Mouse (Mus musculus): Measurements from ENCODE around the gene Sipa1l2. TPM values are rescaled to one million over a fixed set of nuclear protein-coding genes. Genes with fewer than 3 reads are reported as not detected.

Sipa1l2 gene
- polyA plus RNA-seq, 1 experiment from 2014 or later = 17.9 TPM

GRCm38 (mm10) chr8:125389756-125390505 is 179.7 kb downstream of the Sipa1l2 start:
- no peaks in the 10 kb centered on the region for H3K9me3 ChIP-seq
- H3K27me3 ChIP-seq = no peaks in the 10 kb centered on the region
- H3K4me3 ChIP-seq = no peak overlapping the region
- no peak overlapping the region for H3K27ac ChIP-seq
- no peak overlapping the region for H3K9ac ChIP-seq
- 70% methylated on average over 13 of the region's 13 CpGs for WGBS
- H3K36me3 ChIP-seq = no peaks in the 10 kb centered on the region
- no peak for ATAC-seq (ENCODE audit: insufficient number of reproducible peaks, insufficient read depth, low FRiP score, low TSS enrichment, low read depth)
- H3K4me1 ChIP-seq = peaks cover 45% of the 10 kb centered on the region
- no peak overlapping the region for H3K4me2 ChIP-seq

GRCm38 (mm10) chr8:125389280-125389679 is 180.3 kb downstream of the Sipa1l2 start:
- Histone ChIP-seq H3K36me3 (no peaks in the 10 kb centered on the region), H3K9ac (no peak overlapping the region), H3K27ac (no peak overlapping the region), H3K9me3 (no peaks in the 10 kb centered on the region), H3K4me3 (no peak overlapping the region), H3K4me1 (peaks cover 46% of the 10 kb centered on the region), H3K27me3 (no peaks in the 10 kb centered on the region), H3K4me2 (no peak overlapping the region)
- no peak for ATAC-seq (ENCODE audit: insufficient number of reproducible peaks, insufficient read depth, low FRiP score, low TSS enrichment, low read depth)
- 80% methylated on average over 5 of the region's 5 CpGs for WGBS

- Histone ChIP-seq H3K27me3 (no peaks in the 10 kb centered on the region), H3K27ac (no peak overlapping the region), H3K36me3 (no peaks in the 10 kb centered on the region), H3K9ac (no peak overlapping the region), H3K4me3 (no peak overlapping the region), H3K4me1 (peaks cover 46% of the 10 kb centered on the region), H3K9me3 (no peaks in the 10 kb centered on the region), H3K4me2 (no peak overlapping the region)
- 65% methylated on average over 13 of the region's 13 CpGs for WGBS
- ATAC-seq (ENCODE audit: insufficient number of reproducible peaks, insufficient read depth, low FRiP score, low TSS enrichment, low read depth) = no peak
Measured at GRCm38 (mm10) chr8:125388404-125389180, 181.0 kb downstream of the Sipa1l2 start.

- no peaks in the 10 kb centered on the region for H3K27me3 ChIP-seq
- ATAC-seq (ENCODE audit: insufficient number of reproducible peaks, insufficient read depth, low FRiP score, low TSS enrichment, low read depth) = peak; percentile 85
- H3K4me3 ChIP-seq = no peak overlapping the region
- peak overlapping the region; percentile 74 for H3K27ac ChIP-seq
- H3K9me3 ChIP-seq = no peaks in the 10 kb centered on the region
- H3K4me1 ChIP-seq = peaks cover 46% of the 10 kb centered on the region
- no peaks in the 10 kb centered on the region for H3K36me3 ChIP-seq
- H3K4me2 ChIP-seq = peak overlapping the region; percentile 16; the same call in 1 of the 2 replicates
- H3K9ac ChIP-seq = no peak overlapping the region
- WGBS = 23% methylated on average over 6 of the region's 6 CpGs
Measured at GRCm38 (mm10) chr8:125385519-125386150, 184.0 kb downstream of the Sipa1l2 start.

GRCm38 (mm10) chr8:125384551-125385183 is 184.9 kb downstream of the Sipa1l2 start:
- WGBS = 94% methylated on average over 4 of the region's 4 CpGs
- ATAC-seq (ENCODE audit: insufficient number of reproducible peaks, insufficient read depth, low FRiP score, low TSS enrichment, low read depth) = no peak
- Histone ChIP-seq H3K27ac (no peak overlapping the region), H3K27me3 (no peaks in the 10 kb centered on the region), H3K4me3 (no peak overlapping the region), H3K36me3 (no peaks in the 10 kb centered on the region), H3K4me2 (no peak overlapping the region), H3K9me3 (no peaks in the 10 kb centered on the region), H3K9ac (no peak overlapping the region), H3K4me1 (peaks cover 36% of the 10 kb centered on the region)

GRCm38 (mm10) chr8:125381674-125382073 is 187.9 kb downstream of the Sipa1l2 start:
- Histone ChIP-seq H3K27me3 (no peaks in the 10 kb centered on the region), H3K4me3 (no peak overlapping the region), H3K4me2 (no peak overlapping the region), H3K9me3 (no peaks in the 10 kb centered on the region), H3K4me1 (peaks cover 24% of the 10 kb centered on the region), H3K27ac (no peak overlapping the region), H3K9ac (no peak overlapping the region), H3K36me3 (no peaks in the 10 kb centered on the region)
- 70% methylated on average over 3 of the region's 3 CpGs for WGBS
- no peak for ATAC-seq (ENCODE audit: insufficient number of reproducible peaks, insufficient read depth, low FRiP score, low TSS enrichment, low read depth)

GRCm38 (mm10) chr8:125379939-125380338 is 189.7 kb downstream of the Sipa1l2 start:
- Histone ChIP-seq H3K27ac (no peak overlapping the region), H3K9me3 (no peaks in the 10 kb centered on the region), H3K36me3 (no peaks in the 10 kb centered on the region), H3K9ac (no peak overlapping the region), H3K27me3 (no peaks in the 10 kb centered on the region), H3K4me1 (peaks cover 14% of the 10 kb centered on the region), H3K4me2 (no peak overlapping the region), H3K4me3 (no peak overlapping the region)
- WGBS = 51% methylated on average over 7 of the region's 7 CpGs
- no peak for ATAC-seq (ENCODE audit: insufficient number of reproducible peaks, insufficient read depth, low FRiP score, low TSS enrichment, low read depth)

- ATAC-seq (ENCODE audit: insufficient number of reproducible peaks, insufficient read depth, low FRiP score, low TSS enrichment, low read depth) = no peak
- WGBS = 70% methylated on average over 10 of the region's 10 CpGs
- no peaks in the 10 kb centered on the region for H3K9me3 ChIP-seq
- H3K27me3 ChIP-seq = no peaks in the 10 kb centered on the region
- H3K9ac ChIP-seq = no peak overlapping the region
- H3K36me3 ChIP-seq = no peaks in the 10 kb centered on the region
- H3K27ac ChIP-seq = no peak overlapping the region
- H3K4me3 ChIP-seq = no peak overlapping the region
- H3K4me1 ChIP-seq = peaks cover 11% of the 10 kb centered on the region
- H3K4me2 ChIP-seq = no peak overlapping the region
Measured at GRCm38 (mm10) chr8:125379156-125379555, 190.5 kb downstream of the Sipa1l2 start.

GRCm38 (mm10) chr8:125377704-125378103 is 191.9 kb downstream of the Sipa1l2 start:
- no peaks in the 10 kb centered on the region for H3K36me3 ChIP-seq
- no peak overlapping the region for H3K9ac ChIP-seq
- 70% methylated on average over 3 of the region's 3 CpGs for WGBS
- H3K4me1 ChIP-seq = peaks cover 11% of the 10 kb centered on the region
- H3K4me3 ChIP-seq = no peak overlapping the region
- H3K9me3 ChIP-seq = no peaks in the 10 kb centered on the region
- H3K4me2 ChIP-seq = no peak overlapping the region
- H3K27ac ChIP-seq = no peak overlapping the region
- no peak for ATAC-seq (ENCODE audit: insufficient number of reproducible peaks, insufficient read depth, low FRiP score, low TSS enrichment, low read depth)
- no peaks in the 10 kb centered on the region for H3K27me3 ChIP-seq

- Histone ChIP-seq H3K4me3 (no peak overlapping the region), H3K4me1 (peaks cover 11% of the 10 kb centered on the region), H3K9ac (no peak overlapping the region), H3K27me3 (no peaks in the 10 kb centered on the region), H3K36me3 (no peaks in the 10 kb centered on the region), H3K9me3 (no peaks in the 10 kb centered on the region), H3K27ac (no peak overlapping the region), H3K4me2 (no peak overlapping the region)
- no peak for ATAC-seq (ENCODE audit: insufficient number of reproducible peaks, insufficient read depth, low FRiP score, low TSS enrichment, low read depth)
- WGBS = 58% methylated on average over 6 of the region's 6 CpGs
Measured at GRCm38 (mm10) chr8:125376448-125376845, 193.2 kb downstream of the Sipa1l2 start.

GRCm38 (mm10) chr8:125375659-125376447 is 193.8 kb downstream of the Sipa1l2 start:
- WGBS = 43% methylated on average over 8 of the region's 8 CpGs

More at GRCm38 (mm10) chr8:125375659-125376447, 193.8 kb downstream of the Sipa1l2 start:
- Histone ChIP-seq H3K36me3 (no peaks in the 10 kb centered on the region), H3K9ac (no peak overlapping the region), H3K4me1 (peaks cover 11% of the 10 kb centered on the region), H3K9me3 (no peaks in the 10 kb centered on the region), H3K4me2 (no peak overlapping the region), H3K27ac (no peak overlapping the region), H3K4me3 (no peak overlapping the region), H3K27me3 (no peaks in the 10 kb centered on the region)
- ATAC-seq (ENCODE audit: insufficient number of reproducible peaks, insufficient read depth, low FRiP score, low TSS enrichment, low read depth) = no peak
